Mouse (Mus musculus) CH12.LX (cell line): ENCODE measurements around the gene Pdilt. TPM values are rescaled to one million over a fixed set of nuclear protein-coding genes. Genes with fewer than 3 reads are reported as not detected.

Experiments
- DNase-seq: peaks from one replicate; pipeline ENCODE4 v3.0.0-alpha.2; 2013; ENCODE audit errors: extremely low read depth
- H3K27ac ChIP-seq: 2 replicates; pipeline ENCODE4 v1.5.1; 2012; ENCODE audit warnings: low read depth, mild to moderate bottlenecking, control low read depth, moderate library complexity; ENCODE audit not compliant: insufficient read depth
- H3K27me3 ChIP-seq: replicated peaks from 2 replicates; pipeline ENCODE3; 2012; ENCODE audit warnings: inconsistent platforms
- H3K36me3 ChIP-seq, 2 experiments: replicated peaks in 1 of 2; 2 replicates each; pipeline versions ENCODE3 to v1.6.1; 2012; ENCODE audit warnings: inconsistent platforms in 1 of 2, low read length in 1 of 2, mild to moderate bottlenecking in 1 of 2, mixed read lengths in 1 of 2, moderate library complexity in 1 of 2; ENCODE audit not compliant: control insufficient read depth in 1 of 2, insufficient read depth in 1 of 2
- H3K4me1 ChIP-seq, 2 experiments: 2 replicates each; pipeline ENCODE4 v1.6.1; 2012; ENCODE audit warnings: inconsistent platforms in 1 of 2, moderate library complexity in 1 of 2; ENCODE audit not compliant: insufficient read depth in 2 of 2, control insufficient read depth in 1 of 2
- H3K4me2 ChIP-seq: 2 replicates; pipeline ENCODE4 v1.6.1; 2012; ENCODE audit warnings: low read depth, mild to moderate bottlenecking, control low read depth; ENCODE audit not compliant: poor library complexity, insufficient read depth, severe bottlenecking
- H3K4me3 ChIP-seq, 3 experiments: fragments of 150-350 bp in 1 of 3; sonication (generic) in 1 of 3; replicated peaks in 1 of 3; 2 replicates each; pipeline versions ENCODE3 to v1.5.1; 2011 to 2012; ENCODE audit warnings: low read depth in 2 of 3, low read length in 2 of 3, mild to moderate bottlenecking in 2 of 3, moderate library complexity in 2 of 3, control low read depth in 1 of 3, improper control_type of control experiment in 1 of 3, inconsistent platforms in 1 of 3, mixed read lengths in 1 of 3; ENCODE audit not compliant: poor library complexity in 1 of 3
- H3K79me2 ChIP-seq: replicated peaks from 2 replicates; pipeline ENCODE4 v1.6.1; 2012; ENCODE audit warnings: mild to moderate bottlenecking, moderate library complexity; ENCODE audit not compliant: control insufficient read depth, poor library complexity, insufficient read depth, severe bottlenecking; ENCODE audit errors: extremely low read depth
- H3K9ac ChIP-seq: 2 replicates; pipeline ENCODE4 v1.6.1; 2012; ENCODE audit warnings: low read depth, mild to moderate bottlenecking, control low read depth, moderate library complexity; ENCODE audit not compliant: insufficient read depth
- H3K9me3 ChIP-seq: replicated peaks from 2 replicates; pipeline ENCODE3; 2012; ENCODE audit warnings: low read length, inconsistent platforms, mixed read lengths
- CHD2 ChIP-seq: IDR thresholded peaks from 2 replicates; pipeline ENCODE4 v1.6.1; 2011; ENCODE audit warnings: low read length, improper control_type of control experiment
- CTCF ChIP-seq, 2 experiments: IDR thresholded peaks in 1 of 2; conservative IDR thresholded peaks in 1 of 2; 2 replicates each; pipeline ENCODE4 v1.5.1; 2011 to 2012; ENCODE audit warnings: low read depth in 2 of 2, low read length in 2 of 2, improper control_type of control experiment in 1 of 2, inconsistent platforms in 1 of 2, mild to moderate bottlenecking in 1 of 2, moderate library complexity in 1 of 2
- E2F4 ChIP-seq: IDR thresholded peaks from 2 replicates; pipeline ENCODE4 v1.6.1; 2011; ENCODE audit warnings: low read depth, low read length, improper control_type of control experiment; ENCODE audit not compliant: insufficient replicate concordance
- EP300 ChIP-seq: IDR thresholded peaks from 2 replicates; pipeline ENCODE4 v1.6.1; 2011; ENCODE audit warnings: low read length, improper control_type of control experiment
- GABPA ChIP-seq: IDR thresholded peaks from 2 replicates; pipeline ENCODE4 v1.6.1; 2012; ENCODE audit warnings: low read depth, low read length, improper control_type of control experiment, inconsistent platforms; ENCODE audit not compliant: insufficient replicate concordance
- HCFC1 ChIP-seq: IDR thresholded peaks from 2 replicates; pipeline ENCODE4 v1.6.1; 2012; ENCODE audit warnings: low read depth, mild to moderate bottlenecking, inconsistent platforms, low read length, improper control_type of control experiment
- JUND ChIP-seq: conservative IDR thresholded peaks from 2 replicates; pipeline ENCODE4 v1.6.1; 2011; ENCODE audit warnings: low read depth, low read length, improper control_type of control experiment
- MAFK ChIP-seq: IDR thresholded peaks from 2 replicates; pipeline ENCODE4 v1.6.1; 2011; ENCODE audit warnings: low read length, improper control_type of control experiment; ENCODE audit not compliant: insufficient replicate concordance
- MAX ChIP-seq: IDR thresholded peaks from 2 replicates; pipeline ENCODE4 v1.6.1; 2011; ENCODE audit warnings: low read length, improper control_type of control experiment
- MAZ ChIP-seq: IDR thresholded peaks from 2 replicates; pipeline ENCODE4 v1.6.1; 2012; ENCODE audit warnings: low read depth, mild to moderate bottlenecking, inconsistent platforms, low read length, improper control_type of control experiment, moderate library complexity
- MEF2A ChIP-seq: IDR thresholded peaks from 2 replicates; pipeline ENCODE4 v1.6.1; 2014; ENCODE audit warnings: low read depth, mild to moderate bottlenecking, inconsistent platforms, low read length, improper control_type of control experiment, borderline replicate concordance
- MXI1 ChIP-seq: IDR thresholded peaks from 2 replicates; pipeline ENCODE4 v1.6.1; 2011; ENCODE audit warnings: mild to moderate bottlenecking, low read depth, low read length, improper control_type of control experiment
- NELFE ChIP-seq: IDR thresholded peaks from 2 replicates; pipeline ENCODE4 v1.6.1; 2011; ENCODE audit warnings: low read depth, low read length, improper control_type of control experiment
- NRF1 ChIP-seq: IDR thresholded peaks from 2 replicates; pipeline ENCODE4 v1.6.1; 2014; ENCODE audit warnings: low read depth, mild to moderate bottlenecking, inconsistent platforms, low read length, improper control_type of control experiment, moderate library complexity
- POLR2A ChIP-seq: IDR thresholded peaks from 2 replicates; pipeline ENCODE4 v1.6.1; 2011; ENCODE audit warnings: low read depth, mild to moderate bottlenecking, improper control_type of control experiment, low read length
- TCF12 ChIP-seq: IDR thresholded peaks from 2 replicates; pipeline ENCODE4 v1.6.1; 2014; ENCODE audit warnings: low read depth, mild to moderate bottlenecking, inconsistent platforms, low read length, improper control_type of control experiment
- UBTF ChIP-seq: IDR thresholded peaks from 2 replicates; pipeline ENCODE4 v1.6.1; 2012; ENCODE audit warnings: low read depth, mild to moderate bottlenecking, inconsistent platforms, low read length, improper control_type of control experiment, moderate library complexity
- USF1 ChIP-seq: IDR thresholded peaks from 2 replicates; pipeline ENCODE4 v1.6.1; 2014; ENCODE audit warnings: low read depth, mild to moderate bottlenecking, inconsistent platforms, low read length, improper control_type of control experiment
- USF2 ChIP-seq: conservative IDR thresholded peaks from 2 replicates; pipeline ENCODE4 v1.6.1; 2011; ENCODE audit warnings: low read depth, low read length, improper control_type of control experiment
- ZKSCAN1 ChIP-seq: IDR thresholded peaks from 2 replicates; pipeline ENCODE4 v1.6.1; 2012; ENCODE audit warnings: low read depth, inconsistent platforms, low read length, improper control_type of control experiment, borderline replicate concordance
- ZNF384 ChIP-seq: IDR thresholded peaks from 2 replicates; pipeline ENCODE4 v1.6.1; 2012; ENCODE audit warnings: low read depth, low read length, improper control_type of control experiment, inconsistent platforms
- dilution Hi-C: fragments of 300-500 bp; cut with MboI; formaldehyde crosslinking; loops from 2 replicates; pipeline ENCODE4 v1.14.3; 2020; ENCODE audit warnings: low sequenced_read_pairs; ENCODE audit not compliant: extremely low pct_unique_long_range_greater_than_20kb, extremely low pct_ligation_motif_present
- in situ Hi-C: fragments of 300-500 bp; cut with MboI; formaldehyde crosslinking; loops from 3 replicates; pipeline ENCODE4 v1.14.3; 2019; ENCODE audit warnings: low sequenced_read_pairs, low pct_ligation_motif_present, low pct_unique_long_range_greater_than_20kb, mixed read lengths
- polyA plus RNA-seq: library from polyadenylated mRNA; unstranded; fragments of >175 nt; gene quantifications from 2 replicates; pipeline ENCODE4 v1.2.1, GENCODE M21; 2012; ENCODE audit warnings: low read depth; ENCODE audit not compliant: insufficient read length
- total RNA-seq, 2 experiments: library from RNA; depleted of rRNA; stranded (reverse); fragments of 300-350 nt in 1 of 2; fragments of >200 nt in 1 of 2; gene quantifications; 2 replicates each; pipeline ENCODE4 v1.2.3; 2012 to 2014

Gene Pdilt
- total and polyA plus RNA-seq, 3 experiments: not detected

DNA sequence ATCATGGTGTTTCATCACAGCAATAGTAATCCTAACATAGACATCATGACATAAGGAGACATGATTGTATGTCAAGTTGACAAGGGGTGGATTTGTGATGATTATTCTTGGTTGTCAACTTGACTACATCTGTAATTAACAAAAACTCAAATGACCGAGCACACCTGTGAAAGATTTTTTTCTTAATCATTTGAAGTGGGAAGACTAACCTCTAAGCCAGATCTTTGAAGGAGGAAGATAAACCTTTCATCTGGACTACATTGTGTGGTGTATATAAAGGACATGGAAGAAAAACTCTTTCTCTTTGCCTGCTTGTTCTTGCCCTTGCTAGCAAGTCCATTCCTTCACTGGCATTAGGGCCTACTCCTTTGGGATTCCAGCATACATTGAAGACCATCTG lies 30.8 kb upstream of the Pdilt start, which contains the start of gene Acsm2:
TSS of gene Acsm2 (plus strand) at position 301 of the 400 bp plus-strand sequence.
- TF ChIP-seq USF1 (no peak), HCFC1 (no peak), NELFE (no peak), ZNF384 (no peak), CHD2 (no peak)
- no peaks in the 10 kb centered on the region for H3K36me3 ChIP-seq
- H3K4me3 ChIP-seq: no peak within 1 kb of the TSS
- dilution Hi-C loops (no loop called here), in situ Hi-C loops (no loop called here)
- no peak within 1 kb of the TSS for H3K4me2 ChIP-seq
- no peaks in the 10 kb centered on the region for H3K79me2 ChIP-seq
- H3K4me1 ChIP-seq: peaks cover 0 to 4% of the 10 kb centered on the region in 2 experiments; a peak in 1 of 4 replicates
- DNase-seq: no peak
- no peak within 1 kb of the TSS for H3K9ac ChIP-seq
- no peak within 1 kb of the TSS for H3K27ac ChIP-seq
- H3K27me3 ChIP-seq: no peaks in the 10 kb centered on the region
- H3K9me3 ChIP-seq: no peaks in the 10 kb centered on the region

DNA sequence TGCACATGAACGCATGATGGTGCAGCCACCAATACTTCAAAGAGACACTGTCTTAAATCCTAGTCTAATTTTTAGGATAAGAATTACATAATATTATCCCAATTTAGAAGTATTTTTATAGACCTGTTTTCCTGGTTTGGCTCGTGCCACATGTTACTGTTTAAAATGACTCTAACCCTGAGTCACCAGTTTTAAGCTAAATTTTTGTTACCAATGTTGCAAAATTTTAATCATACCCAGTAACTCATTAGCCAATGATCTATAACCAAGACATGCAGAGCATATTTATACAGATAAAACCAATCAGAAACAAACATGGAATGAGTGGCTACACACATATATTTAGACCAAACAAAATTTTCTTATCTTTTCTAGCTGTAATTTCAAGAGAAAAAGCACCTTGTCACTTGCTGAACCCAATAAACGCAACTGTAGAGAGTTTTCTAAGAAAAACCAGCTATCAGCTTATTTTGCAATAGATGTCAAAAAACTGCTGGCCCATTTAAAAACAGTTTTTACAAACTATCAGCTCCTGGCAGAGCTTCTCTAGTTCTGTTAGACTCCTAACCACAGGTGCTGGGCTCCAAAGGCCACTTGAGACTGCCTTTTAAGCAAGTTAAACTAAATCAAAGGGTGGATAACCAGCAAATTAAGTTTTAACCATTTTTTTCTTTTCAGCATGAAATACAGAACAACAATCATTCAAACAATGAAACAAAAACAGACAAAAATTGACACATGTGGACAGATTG lies 27.4 kb upstream of the Pdilt start:
- in situ Hi-C loops: no loop called here

More for the DNA sequence above, 27.4 kb upstream of the Pdilt start:
- peaks cover 0 to 7% of the 10 kb centered on the region in 2 experiments; a peak in 2 of 4 replicates for H3K4me1 ChIP-seq
- no peak overlapping the region for H3K27ac ChIP-seq
- TF ChIP-seq CHD2: no peak
- TF ChIP-seq POLR2A: no peak
- TF ChIP-seq MAX: no peak
- TF ChIP-seq ZKSCAN1: no peak
- no peak for TF ChIP-seq MEF2A
- TF ChIP-seq UBTF: no peak
- no peak for TF ChIP-seq MAZ
- TF ChIP-seq EP300: no peak
- TF ChIP-seq HCFC1: no peak
- no peak for TF ChIP-seq MAFK
- TF ChIP-seq GABPA: no peak
- TF ChIP-seq CTCF (conservative IDR thresholded peaks at IDR 0.05 in 1 of 2, IDR thresholded peaks at IDR 0.05 in 1 of 2; ENCODE audit: low read depth in 2 of 2, low read length in 2 of 2): no peak
- TF ChIP-seq USF1: no peak
- no peak for TF ChIP-seq JUND
- no peak for TF ChIP-seq ZNF384
- TF ChIP-seq TCF12: no peak
- no peak for TF ChIP-seq USF2
- TF ChIP-seq E2F4: no peak
- TF ChIP-seq NRF1: no peak
- TF ChIP-seq MXI1: no peak
- no peak overlapping the region for H3K4me2 ChIP-seq
- dilution Hi-C loops: no loop called here
- no peak for DNase-seq
- H3K4me3 ChIP-seq: no peak overlapping the region
- no peaks in the 10 kb centered on the region for H3K79me2 ChIP-seq
- H3K9me3 ChIP-seq: no peaks in the 10 kb centered on the region
- no peaks in the 10 kb centered on the region for H3K27me3 ChIP-seq
- no peak overlapping the region for H3K9ac ChIP-seq
- H3K36me3 ChIP-seq: no peaks in the 10 kb centered on the region
